Mouse (Mus musculus) bone marrow, adult 2 months (tissue): ENCODE measurements around the gene Emilin2.

Experiments used
- CTCF ChIP-seq: fragments of 200-500 bp; IDR thresholded peaks from 2 replicates; pipeline ENCODE4 v1.5.1; 2011; ENCODE audit warnings: low read length, control low read depth; ENCODE audit not compliant: control insufficient read depth, insufficient read depth
- POLR2A ChIP-seq: fragments of 200-500 bp; IDR thresholded peaks from 2 replicates; pipeline ENCODE4 v1.6.1; 2011; ENCODE audit warnings: low read depth, mild to moderate bottlenecking, control low read depth, low read length, borderline replicate concordance; ENCODE audit not compliant: control insufficient read depth

GRCm38 (mm10) chr17:71256068-71256615 lies 55.6 kb downstream of the Emilin2 start:
- no peak for TF ChIP-seq CTCF
- TF ChIP-seq POLR2A, result no peak
